Mouse (Mus musculus) right cerebral cortex, postnatal 14 days (tissue): Measurements from ENCODE around the gene Gria1.

ENCODE experiments used
- DNase-seq: peaks from one replicate; pipeline ENCODE4 v3.0.0; 2022

Gria1 gene

GRCm38 (mm10) chr11:57298665-57299064 is 287.5 kb downstream of the Gria1 start:
- no peak for DNase-seq

- DNase-seq = no peak
Measured at GRCm38 (mm10) chr11:57303602-57304001, 292.4 kb downstream of the Gria1 start.

GRCm38 (mm10) chr11:57306116-57306515 is 294.9 kb downstream of the Gria1 start:
- DNase-seq = no peak

GRCm38 (mm10) chr11:57306892-57307291 is 295.7 kb downstream of the Gria1 start:
- no peak for DNase-seq

GRCm38 (mm10) chr11:57317063-57317462 is 305.9 kb downstream of the Gria1 start:
- no peak for DNase-seq

- DNase-seq = no peak
Measured at GRCm38 (mm10) chr11:57317478-57317877, 306.3 kb downstream of the Gria1 start.

GRCm38 (mm10) chr11:57319374-57319773 is 308.2 kb downstream of the Gria1 start:
- DNase-seq = no peak

GRCm38 (mm10) chr11:57324099-57324498 is 312.9 kb downstream of the Gria1 start:
- DNase-seq = no peak
